Mouse (Mus musculus): ENCODE results near the gene Ttc7b. TPM values are rescaled to one million over a fixed set of nuclear protein-coding genes. Genes with fewer than 3 reads are reported as not detected.

Ttc7b gene
- polyA plus RNA-seq, 2 experiments = 1.3 to 3.5 TPM

DNA sequence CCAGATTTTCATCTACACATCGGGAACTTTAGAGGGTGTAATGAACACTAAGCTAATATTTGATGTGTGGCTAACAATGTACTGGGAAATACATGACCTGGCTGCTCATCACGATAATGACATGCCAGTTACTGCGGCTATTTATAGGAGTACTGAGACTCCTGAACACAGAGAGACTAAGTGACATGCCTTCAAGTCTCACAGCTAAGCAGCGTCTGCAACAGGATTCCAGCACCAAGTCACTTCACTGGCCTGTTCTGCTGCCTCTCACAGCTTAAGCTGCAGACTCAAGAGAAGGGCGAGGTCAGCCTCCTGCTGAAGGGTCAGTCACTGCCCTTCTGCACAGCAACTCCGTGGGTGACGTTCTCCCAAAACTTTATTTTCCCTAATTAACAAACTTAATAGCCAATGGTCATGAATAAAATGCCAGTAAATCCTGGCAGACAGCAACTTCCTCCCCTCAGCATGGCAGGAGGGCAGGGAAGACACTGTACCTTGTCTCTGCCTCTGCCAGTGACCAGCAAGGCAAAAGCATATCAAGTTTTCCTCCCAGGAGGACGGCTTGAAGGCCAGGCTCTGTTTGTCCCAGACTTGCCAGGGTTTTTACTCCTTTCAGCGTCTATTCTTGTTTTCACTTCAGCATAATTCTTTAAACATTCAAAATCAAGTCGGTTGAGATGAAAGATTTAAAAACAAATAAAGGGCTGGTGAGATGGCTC lies 64.2 kb downstream of the Ttc7b start:
- no peaks in the 10 kb centered on the region for H3K27me3 ChIP-seq (ENCODE audit: control insufficient read depth, insufficient read depth, low read length)
- no peak for TF ChIP-seq EP300 (IDR thresholded peaks at IDR 0.05; ENCODE audit: low read depth)
- TF ChIP-seq CTCF (IDR thresholded peaks at IDR 0.05; ENCODE audit: low read depth) = no peak
- H3K9me3 ChIP-seq (ENCODE audit: control insufficient read depth, low read length) = no peaks in the 10 kb centered on the region
- ATAC-seq (ENCODE audit: insufficient read depth) (no peak), DNase-seq (ENCODE audit: low read depth in 3 of 3, low spot score in 3 of 3) (no peak)
- WGBS (ENCODE audit: insufficient replicate concordance) = 66% methylated on average over 10 of the region's 10 CpGs
- H3K36me3 ChIP-seq (replicated peaks; ENCODE audit: control insufficient read depth, insufficient read depth, low read depth) = no peaks in the 10 kb centered on the region
- H3K4me3 ChIP-seq (ENCODE audit: insufficient read depth in 1 of 2, low read depth in 2 of 2, low read length in 2 of 2) = no peak overlapping the region
- H3K27ac ChIP-seq = no peak overlapping the region
- no peak overlapping the region for H3K4me2 ChIP-seq (ENCODE audit: low read depth)
- no peaks in the 10 kb centered on the region for H3K4me1 ChIP-seq (replicated peaks; ENCODE audit: control insufficient read depth in 2 of 2, insufficient read depth in 2 of 2, low read length in 1 of 2)
- H3K9ac ChIP-seq (replicated peaks) = no peak overlapping the region

DNA sequence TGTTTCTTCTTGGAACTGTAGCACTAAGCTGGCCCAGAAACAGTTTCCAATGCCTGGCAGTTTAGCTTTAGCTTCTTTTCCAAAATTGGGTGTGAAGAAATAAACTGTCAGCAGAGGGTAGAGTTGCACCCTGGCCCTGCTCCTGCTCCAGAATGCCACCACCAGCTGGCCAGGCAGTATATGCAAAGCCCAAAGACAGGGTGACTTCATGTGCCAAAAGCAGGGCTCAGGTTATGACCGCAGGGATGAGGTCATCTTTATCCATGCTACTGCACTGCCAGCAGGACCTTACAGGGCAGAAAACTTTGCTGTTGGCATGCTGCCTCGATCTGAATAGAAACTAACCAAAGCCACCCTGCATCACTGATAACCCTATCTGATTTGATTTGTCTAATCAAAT lies 65.2 kb downstream of the Ttc7b start:
- no peak for ATAC-seq (ENCODE audit: insufficient read depth)
- no peak overlapping the region for H3K9ac ChIP-seq (replicated peaks)
- no peaks in the 10 kb centered on the region for H3K9me3 ChIP-seq (ENCODE audit: control insufficient read depth, low read length)
- DNase-seq (ENCODE audit: low read depth in 3 of 3, low spot score in 3 of 3) = no peak
- no peaks in the 10 kb centered on the region for H3K36me3 ChIP-seq (replicated peaks; ENCODE audit: control insufficient read depth, insufficient read depth, low read depth)
- no peaks in the 10 kb centered on the region for H3K27me3 ChIP-seq (ENCODE audit: control insufficient read depth, insufficient read depth, low read length)
- H3K4me2 ChIP-seq (ENCODE audit: low read depth) = no peak overlapping the region
- 61% methylated on average over 2 of the region's 2 CpGs for WGBS (ENCODE audit: insufficient replicate concordance)
- no peak overlapping the region for H3K4me3 ChIP-seq (ENCODE audit: insufficient read depth in 1 of 2, low read depth in 2 of 2, low read length in 2 of 2)
- H3K4me1 ChIP-seq (replicated peaks; ENCODE audit: control insufficient read depth in 2 of 2, insufficient read depth in 2 of 2, low read length in 1 of 2) = no peaks in the 10 kb centered on the region
- no peak overlapping the region for H3K27ac ChIP-seq
- TF ChIP-seq EP300 (IDR thresholded peaks at IDR 0.05; ENCODE audit: low read depth) (no peak), CTCF (IDR thresholded peaks at IDR 0.05; ENCODE audit: low read depth) (no peak)

DNA sequence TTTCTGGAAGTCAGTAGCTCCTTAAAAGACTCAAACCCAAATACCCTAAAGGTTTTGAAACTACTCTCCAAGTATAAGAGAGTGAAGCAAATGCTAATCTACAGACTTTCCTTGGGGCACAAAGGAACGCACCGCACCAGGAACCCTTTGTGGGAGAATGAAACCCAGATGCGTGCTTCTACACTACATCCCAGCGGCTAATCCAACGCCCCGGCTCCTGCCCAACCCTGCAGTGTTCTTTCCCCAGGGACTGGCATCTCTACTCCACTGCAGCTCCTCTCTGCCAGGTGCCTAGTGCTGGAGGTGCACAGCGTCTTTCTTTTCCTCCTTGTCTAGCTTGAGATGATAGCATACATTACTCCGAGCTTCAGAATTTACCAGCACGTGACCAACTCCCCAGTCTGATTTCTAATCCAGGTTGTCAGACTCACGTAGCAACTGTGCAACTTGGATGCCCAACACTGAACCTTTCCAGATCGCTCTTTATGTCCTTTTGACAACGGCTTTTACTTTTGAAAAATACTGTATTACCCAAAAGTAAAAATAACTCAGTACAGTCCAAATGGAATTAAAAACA lies 72.8 kb downstream of the Ttc7b start:
- no peak overlapping the region for H3K9ac ChIP-seq (replicated peaks)
- H3K4me2 ChIP-seq (ENCODE audit: low read depth) = no peak overlapping the region
- ATAC-seq (ENCODE audit: insufficient read depth) (no peak), DNase-seq (ENCODE audit: low read depth in 3 of 3, low spot score in 3 of 3) (no peak)
- H3K27me3 ChIP-seq (ENCODE audit: control insufficient read depth, insufficient read depth, low read length) = no peaks in the 10 kb centered on the region
- H3K27ac ChIP-seq = no peak overlapping the region
- H3K36me3 ChIP-seq (replicated peaks; ENCODE audit: control insufficient read depth, insufficient read depth, low read depth) = no peaks in the 10 kb centered on the region
- TF ChIP-seq EP300 (IDR thresholded peaks at IDR 0.05; ENCODE audit: low read depth) = no peak
- no peak for TF ChIP-seq CTCF (IDR thresholded peaks at IDR 0.05; ENCODE audit: low read depth)
- no peaks in the 10 kb centered on the region for H3K9me3 ChIP-seq (ENCODE audit: control insufficient read depth, low read length)
- WGBS (ENCODE audit: insufficient replicate concordance) = 76% methylated on average over 12 of the region's 12 CpGs
- H3K4me1 ChIP-seq (replicated peaks; ENCODE audit: control insufficient read depth in 2 of 2, insufficient read depth in 2 of 2, low read length in 1 of 2) = no peaks in the 10 kb centered on the region
- H3K4me3 ChIP-seq (ENCODE audit: insufficient read depth in 1 of 2, low read depth in 2 of 2, low read length in 2 of 2) = no peak overlapping the region

DNA sequence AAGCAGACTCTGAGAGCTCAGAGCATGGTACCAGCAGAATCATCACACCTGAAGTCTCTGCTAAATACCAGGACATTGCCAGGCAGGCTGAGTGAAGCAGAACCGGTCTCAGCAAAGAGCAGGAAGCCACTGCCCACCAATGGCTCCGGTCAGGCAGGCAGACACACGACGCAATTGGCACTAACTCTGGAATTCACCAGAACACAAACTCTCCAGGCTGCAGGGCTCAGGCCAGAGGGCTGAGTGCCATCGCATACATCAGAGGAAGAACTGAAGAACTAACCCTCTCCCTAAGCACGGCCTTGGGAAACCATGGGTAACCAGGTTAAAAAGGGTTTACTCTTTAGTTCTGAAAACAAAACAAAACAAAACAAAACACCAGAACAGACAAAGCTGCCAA lies 73.5 kb downstream of the Ttc7b start:
- no peak overlapping the region for H3K4me2 ChIP-seq (ENCODE audit: low read depth)
- no peaks in the 10 kb centered on the region for H3K27me3 ChIP-seq (ENCODE audit: control insufficient read depth, insufficient read depth, low read length)
- TF ChIP-seq EP300 (IDR thresholded peaks at IDR 0.05; ENCODE audit: low read depth) (no peak), CTCF (IDR thresholded peaks at IDR 0.05; ENCODE audit: low read depth) (no peak)
- no peaks in the 10 kb centered on the region for H3K9me3 ChIP-seq (ENCODE audit: control insufficient read depth, low read length)
- H3K4me1 ChIP-seq (replicated peaks; ENCODE audit: control insufficient read depth in 2 of 2, insufficient read depth in 2 of 2, low read length in 1 of 2) = no peaks in the 10 kb centered on the region
- H3K36me3 ChIP-seq (replicated peaks; ENCODE audit: control insufficient read depth, insufficient read depth, low read depth) = no peaks in the 10 kb centered on the region
- no peak overlapping the region for H3K4me3 ChIP-seq (ENCODE audit: insufficient read depth in 1 of 2, low read depth in 2 of 2, low read length in 2 of 2)
- ATAC-seq (ENCODE audit: insufficient read depth) (no peak), DNase-seq (ENCODE audit: low read depth in 3 of 3, low spot score in 3 of 3) (no peak)
- 66% methylated on average over 6 of the region's 6 CpGs for WGBS (ENCODE audit: insufficient replicate concordance)
- H3K9ac ChIP-seq (replicated peaks) = no peak overlapping the region
- H3K27ac ChIP-seq = no peak overlapping the region

DNA sequence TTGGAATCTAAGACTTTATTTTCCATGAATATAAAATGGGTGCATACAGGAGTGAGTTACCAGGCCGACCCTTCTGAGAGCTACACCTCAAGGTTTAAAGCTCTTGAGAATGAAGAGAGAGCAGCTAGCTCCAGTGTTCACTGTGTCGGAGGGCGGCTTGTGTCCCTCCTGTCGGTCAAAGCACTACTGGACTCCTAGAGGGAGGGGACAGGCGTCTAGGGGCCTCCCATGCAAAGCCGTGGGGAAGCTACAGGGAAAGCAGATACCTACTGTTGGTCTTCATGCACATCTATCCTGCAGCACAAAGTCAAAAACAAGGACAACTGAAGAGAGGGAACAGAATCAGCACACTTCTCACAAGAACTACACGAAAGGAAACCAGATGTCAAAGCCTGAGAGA lies 74.9 kb downstream of the Ttc7b start:
- Histone ChIP-seq H3K4me3 (ENCODE audit: insufficient read depth in 1 of 2, low read depth in 2 of 2, low read length in 2 of 2) (no peak overlapping the region), H3K9ac (replicated peaks) (no peak overlapping the region), H3K4me2 (ENCODE audit: low read depth) (no peak overlapping the region), H3K27ac (no peak overlapping the region), H3K4me1 (replicated peaks; ENCODE audit: control insufficient read depth in 2 of 2, insufficient read depth in 2 of 2, low read length in 1 of 2) (no peaks in the 10 kb centered on the region), H3K9me3 (ENCODE audit: control insufficient read depth, low read length) (no peaks in the 10 kb centered on the region), H3K36me3 (replicated peaks; ENCODE audit: control insufficient read depth, insufficient read depth, low read depth) (no peaks in the 10 kb centered on the region), H3K27me3 (ENCODE audit: control insufficient read depth, insufficient read depth, low read length) (no peaks in the 10 kb centered on the region)
- WGBS (ENCODE audit: insufficient replicate concordance) = 65% methylated on average over 7 of the region's 7 CpGs
- TF ChIP-seq CTCF (IDR thresholded peaks at IDR 0.05; ENCODE audit: low read depth) = no peak
- TF ChIP-seq EP300 (IDR thresholded peaks at IDR 0.05; ENCODE audit: low read depth) = no peak
- ATAC-seq (ENCODE audit: insufficient read depth) (no peak), DNase-seq (ENCODE audit: low read depth in 3 of 3, low spot score in 3 of 3) (no peak)

All from liver, embryonic 14.5 days (tissue).